Mouse (Mus musculus): ENCODE results near the gene Smg1.

Smg1 gene

GRCm38 (mm10) chr7:118135128-118135527 lies 108.3 kb downstream of the Smg1 start:
- no peak for DNase-seq (ENCODE audit: low spot score)

GRCm38 (mm10) chr7:118129430-118130041 lies 113.9 kb downstream of the Smg1 start, which contains the start of gene Arl6ip1:
Gene Arl6ip1 (minus strand): TSS chr7:118129662.
- DNase-seq (ENCODE audit: low spot score) = peak; percentile 97

GRCm38 (mm10) chr7:118128925-118129429 lies 114.5 kb downstream of the Smg1 start:
- no peak for DNase-seq (ENCODE audit: low spot score)

- no peak for DNase-seq (ENCODE audit: low spot score)
These were observed 117.1 kb downstream of the Smg1 start for GRCm38 (mm10) chr7:118126219-118126875.

- DNase-seq (ENCODE audit: low spot score) = no peak
These were observed 117.7 kb downstream of the Smg1 start for GRCm38 (mm10) chr7:118125736-118126135.

GRCm38 (mm10) chr7:118123512-118124411 lies 119.7 kb downstream of the Smg1 start:
- no peak for DNase-seq (ENCODE audit: low spot score)

GRCm38 (mm10) chr7:118122235-118122634 lies 121.2 kb downstream of the Smg1 start:
- DNase-seq (ENCODE audit: low spot score) = no peak

GRCm38 (mm10) chr7:118120654-118121053 lies 122.8 kb downstream of the Smg1 start:
- DNase-seq (ENCODE audit: low spot score) = no peak

- no peak for DNase-seq (ENCODE audit: low spot score)
These were observed 123.5 kb downstream of the Smg1 start for GRCm38 (mm10) chr7:118119946-118120345.

- no peak for DNase-seq (ENCODE audit: low spot score)
These were observed 124.3 kb downstream of the Smg1 start for GRCm38 (mm10) chr7:118119142-118119541.

GRCm38 (mm10) chr7:118118426-118118825 lies 125.0 kb downstream of the Smg1 start:
- DNase-seq (ENCODE audit: low spot score) = no peak

GRCm38 (mm10) chr7:118117539-118118210 lies 125.8 kb downstream of the Smg1 start:
- DNase-seq (ENCODE audit: low spot score) = no peak

- DNase-seq (ENCODE audit: low spot score) = no peak
These were observed 126.5 kb downstream of the Smg1 start for GRCm38 (mm10) chr7:118116787-118117538.

- DNase-seq (ENCODE audit: low spot score) = peak; percentile 95
These were observed 127.4 kb downstream of the Smg1 start, which contains the start of gene Rps15a for GRCm38 (mm10) chr7:118115877-118116568. Gene Rps15a (minus strand): TSS chr7:118116188.

- DNase-seq (ENCODE audit: low spot score) = no peak
These were observed 128.0 kb downstream of the Smg1 start for GRCm38 (mm10) chr7:118115533-118115876.

- no peak for DNase-seq (ENCODE audit: low spot score)
These were observed 129.8 kb downstream of the Smg1 start for GRCm38 (mm10) chr7:118113541-118114297.

GRCm38 (mm10) chr7:118111128-118111527 lies 132.3 kb downstream of the Smg1 start:
- DNase-seq (ENCODE audit: low spot score) = no peak

- DNase-seq (ENCODE audit: low spot score) = no peak
These were observed 135.8 kb downstream of the Smg1 start for GRCm38 (mm10) chr7:118107671-118108070.

GRCm38 (mm10) chr7:118104458-118105052 lies 138.9 kb downstream of the Smg1 start:
- no peak for DNase-seq (ENCODE audit: low spot score)
